Mouse (Mus musculus): ENCODE results near the gene Inpp5b. TPM values are rescaled to one million over a fixed set of nuclear protein-coding genes. Genes with fewer than 3 reads are reported as not detected.
A peak's percentile ranks its signal among the peaks of the same experiment; 100 is the strongest.

The Inpp5b gene
- polyA plus RNA-seq (2014; fragmentation: Nextera tagmentation; extraction: Ambion mirVana), result 24.6 and 28.2 TPM in 2 replicates

DNA sequence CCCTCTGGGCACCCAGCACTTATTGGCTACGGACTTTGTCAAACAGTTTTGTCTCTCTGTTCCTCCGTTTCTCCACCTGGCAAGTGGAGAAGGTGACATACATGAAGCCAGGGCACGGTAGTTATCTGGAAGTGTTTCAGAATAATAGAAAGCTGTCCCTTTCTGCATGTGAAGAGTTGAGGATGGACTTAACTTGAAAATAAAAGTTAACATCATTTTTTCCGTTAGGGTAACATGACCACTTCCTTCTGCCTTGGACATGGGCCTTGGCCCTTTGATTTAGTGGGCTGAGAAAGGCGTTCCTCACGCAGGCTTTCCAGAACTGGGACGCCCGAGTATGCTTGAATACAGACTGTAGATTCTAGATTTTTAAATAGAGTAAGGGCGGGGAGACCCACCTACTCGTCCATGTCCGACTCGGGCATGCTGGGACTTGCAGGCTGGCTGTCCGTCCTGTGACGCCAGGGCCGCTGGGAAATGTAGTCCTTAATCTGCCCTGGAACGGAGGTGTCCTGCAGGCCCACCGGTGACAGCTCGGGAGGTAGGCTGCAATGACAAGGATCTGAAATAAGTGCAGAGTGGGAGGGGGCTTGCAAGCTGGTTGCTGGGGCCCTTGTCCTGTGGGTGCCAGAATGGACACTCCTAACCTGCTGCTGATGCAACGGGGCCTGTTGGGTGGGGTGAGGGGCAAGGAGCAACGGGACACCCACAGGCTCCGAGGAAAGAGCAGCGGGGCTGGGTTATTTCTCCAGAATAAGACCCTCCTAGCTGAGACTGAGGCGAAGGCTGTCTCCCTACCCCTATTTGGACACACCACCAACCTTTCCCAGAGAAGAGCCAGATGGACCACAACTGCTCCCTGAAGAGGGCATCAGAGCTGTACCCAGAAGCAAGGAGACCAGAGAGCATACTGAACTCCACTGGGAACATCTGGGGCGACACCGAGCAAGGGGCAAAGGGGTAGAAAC is at the start of gene Inpp5b:
Gene Inpp5b (plus strand): TSS at position 475 of the 968 bp plus-strand sequence.
- 22% methylated on average over 25 of the region's 25 CpGs for WGBS
- DNase-seq (ENCODE audit: low spot score, missing footprints) (peak; percentile 93), ATAC-seq (ENCODE audit: low FRiP score) (peak; percentile 91)
- peaks cover 3% of the 10 kb centered on the region; the same call in 1 of the 2 replicates for H3K4me1 ChIP-seq (ENCODE audit: control insufficient read depth, insufficient read depth, low read length)
- H3K4me3 ChIP-seq (ENCODE audit: low read depth, low read length), result peak within 1 kb of the TSS; percentile 35
- H3K9ac ChIP-seq (ENCODE audit: low read length), result peak within 1 kb of the TSS; percentile 66
- no peak within 1 kb of the TSS; the same call in 1 of the 2 replicates for H3K27ac ChIP-seq (ENCODE audit: low read depth, low read length)
- no peaks in the 10 kb centered on the region for H3K9me3 ChIP-seq (ENCODE audit: control insufficient read depth, low read length)
- no peaks in the 10 kb centered on the region for H3K27me3 ChIP-seq (ENCODE audit: control insufficient read depth, insufficient read depth, low read length)
- peak within 1 kb of the TSS; percentile 53 for H3K4me2 ChIP-seq
- H3K36me3 ChIP-seq (ENCODE audit: control insufficient read depth, insufficient read depth, low read length), result no peaks in the 10 kb centered on the region

DNA sequence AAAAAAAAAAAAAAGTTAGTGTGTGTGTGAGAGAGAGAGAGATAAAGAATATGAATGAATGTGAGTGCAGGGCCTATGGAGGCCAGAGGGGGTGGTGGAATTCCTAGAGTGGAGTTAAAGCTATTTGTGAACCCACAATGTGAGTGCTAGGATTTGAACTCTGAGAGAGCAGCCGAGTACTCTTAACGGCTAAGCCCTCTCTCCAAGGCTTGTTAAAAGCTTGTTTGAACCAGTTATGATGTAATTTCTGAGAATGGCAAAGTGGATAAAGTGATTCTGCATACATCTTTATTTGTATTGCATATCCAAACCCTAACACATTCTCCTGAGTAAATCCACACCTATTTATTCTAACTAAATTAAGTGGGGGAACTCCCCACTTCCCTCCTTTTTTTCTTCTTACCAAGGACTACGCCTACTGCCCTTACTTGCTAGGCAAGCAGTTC is 49.2 kb upstream of the Inpp5b start:
- no peak for ATAC-seq (ENCODE audit: low FRiP score)
- 68% methylated on average over 3 of the region's 3 CpGs for WGBS
- H3K9me3 ChIP-seq (ENCODE audit: control insufficient read depth, low read length), result no peaks in the 10 kb centered on the region

DNA sequence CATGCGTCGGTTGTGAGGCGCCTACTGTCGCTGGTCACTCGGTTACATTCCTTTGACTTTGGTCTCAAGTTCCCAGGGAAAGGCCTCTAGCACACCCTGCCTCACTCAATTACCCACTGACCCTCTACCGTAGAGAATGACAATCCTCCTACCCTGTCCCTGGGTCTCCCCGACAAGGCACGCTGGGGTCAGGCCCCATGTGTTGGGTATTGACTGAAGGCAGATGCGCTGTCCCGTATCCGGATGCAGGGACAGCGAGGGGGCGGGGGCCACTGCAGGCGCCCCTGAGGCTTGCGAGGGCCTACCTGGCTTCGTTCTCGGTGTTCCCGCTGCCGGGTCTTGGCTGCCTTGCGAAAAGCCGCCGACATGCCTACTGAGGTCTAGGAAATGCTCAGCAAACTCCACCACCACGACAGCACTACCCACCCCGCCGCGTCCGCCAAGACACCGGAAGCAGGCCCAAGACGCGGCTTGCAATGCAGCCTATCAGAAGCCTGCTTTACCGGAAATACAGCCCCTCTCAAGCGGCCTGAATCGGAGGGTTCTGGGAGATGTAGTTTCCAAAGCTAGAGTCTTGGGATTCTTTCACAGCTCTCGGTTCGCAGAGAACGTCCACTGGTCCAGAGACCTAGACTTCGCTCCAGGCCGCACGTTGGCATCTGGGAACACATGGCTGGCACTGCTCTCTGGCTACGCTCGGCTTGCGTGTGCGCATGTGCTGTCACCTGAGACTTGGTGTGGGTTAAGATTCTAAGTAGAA is 48.3 kb upstream of the Inpp5b start, which contains the start of gene Utp11:
Gene Utp11 (minus strand): TSS at position 466 of the 760 bp plus-strand sequence.
- H3K9ac ChIP-seq (ENCODE audit: low read length), result peak within 1 kb of the TSS; percentile 88
- ATAC-seq (ENCODE audit: low FRiP score), result peak; percentile 96
- peaks cover 14% of the 10 kb centered on the region for H3K4me1 ChIP-seq (ENCODE audit: control insufficient read depth, insufficient read depth, low read length)
- H3K36me3 ChIP-seq (ENCODE audit: control insufficient read depth, insufficient read depth, low read length), result no peaks in the 10 kb centered on the region
- peak within 1 kb of the TSS; percentile 68 for H3K4me2 ChIP-seq
- no peaks in the 10 kb centered on the region for H3K9me3 ChIP-seq (ENCODE audit: control insufficient read depth, low read length)
- H3K4me3 ChIP-seq (ENCODE audit: low read depth, low read length), result peak within 1 kb of the TSS; percentile 91
- H3K27ac ChIP-seq (ENCODE audit: low read depth, low read length), result peak within 1 kb of the TSS; percentile 45
- peak; percentile 98 for DNase-seq (ENCODE audit: low spot score, missing footprints)
- peaks cover 4% of the 10 kb centered on the region for H3K27me3 ChIP-seq (ENCODE audit: control insufficient read depth, insufficient read depth, low read length)
- WGBS, result under 1% methylated on average over 43 of the region's 43 CpGs

More for the DNA sequence above, 49.2 kb upstream of the Inpp5b start:
- peaks cover 14% of the 10 kb centered on the region for H3K4me1 ChIP-seq (ENCODE audit: control insufficient read depth, insufficient read depth, low read length)
- peak overlapping the region; percentile 68 for H3K4me2 ChIP-seq
- no peak overlapping the region for H3K27ac ChIP-seq (ENCODE audit: low read depth, low read length)
- H3K36me3 ChIP-seq (ENCODE audit: control insufficient read depth, insufficient read depth, low read length), result no peaks in the 10 kb centered on the region
- H3K4me3 ChIP-seq (ENCODE audit: low read depth, low read length), result peak overlapping the region; percentile 91
- peaks cover 4% of the 10 kb centered on the region for H3K27me3 ChIP-seq (ENCODE audit: control insufficient read depth, insufficient read depth, low read length)
- no peak for DNase-seq (ENCODE audit: low spot score, missing footprints)
- H3K9ac ChIP-seq (ENCODE audit: low read length), result peak overlapping the region; percentile 88

DNA sequence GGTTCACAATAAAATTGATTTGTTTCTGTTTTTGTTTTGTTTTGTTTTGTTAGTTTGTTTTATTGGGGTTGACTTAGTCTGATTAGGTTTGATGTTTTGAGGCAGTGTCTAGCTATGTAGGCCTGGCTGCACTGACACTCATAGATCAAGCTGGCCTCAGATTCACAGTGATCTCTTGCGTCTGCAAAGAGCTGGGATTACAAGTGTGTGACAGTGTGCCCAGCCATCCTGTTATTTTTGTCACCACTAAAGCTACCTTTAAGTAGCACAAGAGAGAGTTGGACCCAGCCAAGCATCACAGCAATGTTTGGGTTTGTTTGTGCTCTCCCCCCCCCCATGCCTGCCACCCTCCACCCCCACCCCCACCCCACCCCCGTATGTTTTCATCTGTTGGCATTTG is 47.1 kb upstream of the Inpp5b start:
- H3K4me1 ChIP-seq (ENCODE audit: control insufficient read depth, insufficient read depth, low read length), result peaks cover 16% of the 10 kb centered on the region
- no peak overlapping the region for H3K27ac ChIP-seq (ENCODE audit: low read depth, low read length)
- no peak overlapping the region for H3K9ac ChIP-seq (ENCODE audit: low read length)
- 79% methylated on average over 2 of the region's 2 CpGs for WGBS
- DNase-seq (ENCODE audit: low spot score, missing footprints), result no peak
- no peak overlapping the region for H3K4me3 ChIP-seq (ENCODE audit: low read depth, low read length)
- peaks cover 4% of the 10 kb centered on the region for H3K27me3 ChIP-seq (ENCODE audit: control insufficient read depth, insufficient read depth, low read length)
- no peak overlapping the region for H3K4me2 ChIP-seq
- no peak for ATAC-seq (ENCODE audit: low FRiP score)
- no peaks in the 10 kb centered on the region for H3K9me3 ChIP-seq (ENCODE audit: control insufficient read depth, low read length)
- H3K36me3 ChIP-seq (ENCODE audit: control insufficient read depth, insufficient read depth, low read length), result no peaks in the 10 kb centered on the region

DNA sequence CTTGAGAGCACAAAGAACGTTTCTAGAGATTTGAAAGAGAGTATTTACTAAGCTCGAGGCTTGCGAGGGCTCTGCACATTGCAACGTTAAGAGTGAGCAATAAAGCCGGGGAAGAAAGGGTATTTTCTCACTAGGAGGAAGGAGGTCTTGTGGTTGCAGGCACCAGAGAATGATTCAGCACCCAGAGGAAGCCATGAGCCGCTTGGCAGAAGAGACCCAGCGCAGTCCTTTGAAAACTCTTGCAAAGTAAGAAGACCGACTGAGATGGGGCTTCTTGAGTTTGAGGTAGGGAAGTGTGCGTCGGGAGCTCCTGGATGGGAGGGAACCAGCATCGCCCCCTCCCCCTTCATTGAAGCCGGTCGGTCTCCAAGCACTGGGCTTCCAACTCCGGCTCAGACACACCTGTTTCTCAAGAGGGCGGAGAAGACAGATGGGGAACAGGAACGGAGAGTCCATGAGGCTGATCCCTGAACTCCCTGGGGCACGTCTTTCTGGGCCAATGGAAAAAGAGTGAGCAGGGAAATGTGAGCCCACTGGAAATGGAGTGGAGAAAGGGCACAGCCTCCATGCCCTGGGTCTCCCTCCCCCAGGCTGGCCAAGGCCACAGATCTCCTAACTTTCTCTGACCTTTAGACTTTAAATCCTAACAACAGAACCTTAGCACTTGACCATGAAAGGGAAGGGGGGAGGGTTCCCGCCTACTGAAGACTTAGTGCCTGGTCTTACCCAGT is 45.7 kb upstream of the Inpp5b start:
- no peak overlapping the region for H3K4me2 ChIP-seq
- WGBS, result 16% methylated on average over 18 of the region's 18 CpGs
- peaks cover 4% of the 10 kb centered on the region for H3K27me3 ChIP-seq (ENCODE audit: control insufficient read depth, insufficient read depth, low read length)
- no peak for DNase-seq (ENCODE audit: low spot score, missing footprints)
- H3K9me3 ChIP-seq (ENCODE audit: control insufficient read depth, low read length), result no peaks in the 10 kb centered on the region
- no peak for ATAC-seq (ENCODE audit: low FRiP score)
- H3K27ac ChIP-seq (ENCODE audit: low read depth, low read length), result no peak overlapping the region
- no peaks in the 10 kb centered on the region for H3K36me3 ChIP-seq (ENCODE audit: control insufficient read depth, insufficient read depth, low read length)
- H3K9ac ChIP-seq (ENCODE audit: low read length), result no peak overlapping the region
- peaks cover 26% of the 10 kb centered on the region for H3K4me1 ChIP-seq (ENCODE audit: control insufficient read depth, insufficient read depth, low read length)
- H3K4me3 ChIP-seq (ENCODE audit: low read depth, low read length), result no peak overlapping the region

DNA sequence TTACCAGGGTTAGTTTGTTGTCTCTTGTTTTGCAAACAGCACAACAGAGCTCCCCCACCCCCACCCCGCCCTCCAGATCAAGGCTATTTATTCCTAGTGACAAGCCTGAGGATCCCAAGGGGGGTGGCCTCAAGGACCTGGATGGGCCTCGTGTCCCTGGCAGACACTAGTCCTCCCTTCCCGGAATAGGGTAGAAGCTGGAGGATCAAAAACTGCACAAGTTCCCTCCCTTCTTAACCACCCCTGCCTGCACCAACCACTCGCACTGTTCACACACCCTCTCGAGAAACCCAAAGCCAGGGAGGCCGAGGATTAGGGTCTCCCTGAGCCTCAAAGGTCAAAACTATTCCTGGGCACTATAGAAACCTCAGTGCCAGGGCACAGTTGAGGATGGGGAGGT is 41.9 kb upstream of the Inpp5b start:
- DNase-seq (ENCODE audit: low spot score, missing footprints) (peak; percentile 89), ATAC-seq (ENCODE audit: low FRiP score) (peak; percentile 6; the same call in 1 of the 2 replicates)
- Histone ChIP-seq H3K27ac (ENCODE audit: low read depth, low read length) (no peak overlapping the region), H3K9me3 (ENCODE audit: control insufficient read depth, low read length) (no peaks in the 10 kb centered on the region), H3K9ac (ENCODE audit: low read length) (no peak overlapping the region; the same call in 1 of the 2 replicates), H3K4me3 (ENCODE audit: low read depth, low read length) (no peak overlapping the region), H3K4me1 (ENCODE audit: control insufficient read depth, insufficient read depth, low read length) (peaks cover 42% of the 10 kb centered on the region), H3K4me2 (peak overlapping the region; percentile 95; the same call in 1 of the 2 replicates), H3K36me3 (ENCODE audit: control insufficient read depth, insufficient read depth, low read length) (no peaks in the 10 kb centered on the region), H3K27me3 (ENCODE audit: control insufficient read depth, insufficient read depth, low read length) (peaks cover 4% of the 10 kb centered on the region)
- WGBS, result 1% methylated on average over 6 of the region's 6 CpGs

DNA sequence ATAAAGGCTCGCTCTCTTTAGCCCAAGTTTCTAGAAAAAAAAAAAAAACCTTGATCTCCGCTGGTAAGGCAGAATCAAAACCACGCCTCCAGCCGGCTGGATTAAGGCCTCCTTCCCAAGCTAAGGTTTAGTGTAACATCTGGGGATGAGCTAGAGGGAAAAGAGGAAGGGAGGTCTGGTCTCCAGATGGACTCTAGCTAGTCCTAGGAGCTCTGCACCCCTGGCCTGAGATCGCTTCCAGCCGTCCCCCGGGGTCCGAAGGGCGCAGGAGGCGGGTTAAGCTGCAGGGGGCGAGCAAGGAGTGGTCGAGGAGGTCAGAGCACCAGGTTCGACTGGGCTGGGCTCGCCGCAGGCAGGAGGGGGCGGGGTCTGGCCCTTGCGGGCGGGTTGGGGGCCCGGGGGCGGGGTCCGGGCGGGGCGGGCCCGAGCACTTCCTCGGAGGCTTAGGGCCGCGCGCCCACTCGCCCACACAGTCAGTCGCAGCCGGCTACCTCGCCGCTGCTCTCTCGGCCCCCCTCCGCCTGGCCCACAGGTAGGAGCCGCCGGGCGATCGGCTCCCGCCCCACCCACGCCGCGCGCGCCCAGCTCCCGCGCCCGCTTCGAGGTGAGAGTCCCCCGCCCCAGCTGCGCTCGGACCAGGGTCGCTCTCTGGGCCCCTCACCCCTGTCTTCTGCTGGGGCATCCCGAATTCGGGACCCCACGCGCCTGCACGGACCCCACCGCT is 41.2 kb upstream of the Inpp5b start, which contains the start of gene Fhl3:
Gene Fhl3 (plus strand): TSS at position 454 of the 724 bp plus-strand sequence.
- under 1% methylated on average over 59 of the region's 59 CpGs for WGBS
- peaks cover 4% of the 10 kb centered on the region for H3K27me3 ChIP-seq (ENCODE audit: control insufficient read depth, insufficient read depth, low read length)

More for the DNA sequence above, 41.2 kb upstream of the Inpp5b start, which contains the start of gene Fhl3:
- H3K4me3 ChIP-seq (ENCODE audit: low read depth, low read length), result peak within 1 kb of the TSS; percentile 63
- no peaks in the 10 kb centered on the region for H3K9me3 ChIP-seq (ENCODE audit: control insufficient read depth, low read length)
- DNase-seq (ENCODE audit: low spot score, missing footprints) (peak; percentile 94), ATAC-seq (ENCODE audit: low FRiP score) (peak; percentile 65)
- peak within 1 kb of the TSS; percentile 95 for H3K4me2 ChIP-seq
- peaks cover 48% of the 10 kb centered on the region for H3K4me1 ChIP-seq (ENCODE audit: control insufficient read depth, insufficient read depth, low read length)
- no peaks in the 10 kb centered on the region for H3K36me3 ChIP-seq (ENCODE audit: control insufficient read depth, insufficient read depth, low read length)
- no peak within 1 kb of the TSS for H3K27ac ChIP-seq (ENCODE audit: low read depth, low read length)
- peak within 1 kb of the TSS; percentile 76 for H3K9ac ChIP-seq (ENCODE audit: low read length)

All from midbrain, embryonic 11.5 days (tissue).